Mouse (Mus musculus): Measurements from ENCODE around the gene Ankrd13d.

DNA sequence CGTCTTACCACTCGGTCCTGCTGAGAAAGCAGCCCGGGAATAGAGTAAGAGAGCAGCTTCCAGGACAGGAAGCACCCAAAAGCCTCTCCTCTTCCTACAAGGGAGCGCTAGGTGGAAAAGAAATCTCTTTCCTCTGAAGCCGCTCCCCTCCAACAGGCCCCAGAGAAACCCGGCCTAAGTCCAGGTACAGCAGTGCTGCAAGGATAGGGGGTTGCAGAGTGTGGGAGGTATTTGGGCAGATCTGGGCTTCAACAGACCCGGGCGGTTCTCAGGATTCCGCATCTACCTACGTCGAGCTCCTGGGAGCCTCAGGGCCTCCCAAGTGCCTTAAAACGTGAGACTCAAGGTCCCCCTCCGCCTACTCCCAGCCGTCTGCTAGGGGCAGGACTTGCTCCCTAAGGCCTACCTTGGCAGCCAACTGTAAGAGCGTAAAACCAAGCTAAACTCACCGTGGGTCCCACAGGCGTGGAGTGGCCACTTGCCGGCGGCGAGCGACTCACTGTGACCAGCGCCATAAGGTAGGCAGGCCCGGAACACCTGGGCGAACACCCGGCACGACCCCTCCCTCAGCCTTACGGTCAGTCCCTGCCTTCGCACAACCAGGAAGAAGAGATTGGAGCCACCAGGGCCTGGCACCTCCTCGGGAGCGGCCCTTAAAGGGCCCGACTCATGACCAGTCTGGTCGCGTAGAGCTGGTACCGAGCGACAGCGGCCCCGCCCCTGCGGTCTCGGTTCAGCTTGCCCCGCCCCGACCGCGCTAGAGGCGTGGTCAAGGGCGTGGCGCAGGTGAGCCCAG, 14.2 kb downstream of the Ankrd13d start, which contains the start of gene Ssh3:
- TF ChIP-seq CTCF (IDR thresholded peaks at IDR 0.05; ENCODE audit: control insufficient read depth, insufficient read depth, insufficient read length) = no peak
- no peak for TF ChIP-seq USF1 (IDR thresholded peaks at IDR 0.05; ENCODE audit: low read depth)

All from C2C12 (cell line).